Mouse (Mus musculus) large intestine, adult 2 months (tissue): ENCODE results near the gene Gpx4. TPM values are rescaled to one million over a fixed set of nuclear protein-coding genes. Genes with fewer than 3 reads are reported as not detected.
A peak's percentile ranks its signal among the peaks of the same experiment; 100 is the strongest.
"Not testable (repeated sequence)": the region's sequence is repeated elsewhere in the genome, so short reads cannot be mapped to it uniquely, and the experiment has no call there.

ENCODE experiments used
- DNase-seq: peaks from one replicate; pipeline ENCODE4 v3.0.0-alpha.2; 2012; ENCODE audit warnings: low read depth, low spot score
- WGBS: fragments of 180-500 bp; shearing (Covaris S2); methylation state at CpG from one replicate; pipeline ENCODE4 v1.1.7; 2018; 5-methylcytosine and 5-hydroxymethylcytosine counted together
- polyA plus RNA-seq: library from polyadenylated mRNA; depleted of rRNA; stranded (reverse); fragments of >200 nt; gene quantifications from 2 replicates; pipeline ENCODE4 v1.2.3, GENCODE M21; 2012

Gene Gpx4
- polyA plus RNA-seq, 1 experiment: 282 TPM

DNA sequence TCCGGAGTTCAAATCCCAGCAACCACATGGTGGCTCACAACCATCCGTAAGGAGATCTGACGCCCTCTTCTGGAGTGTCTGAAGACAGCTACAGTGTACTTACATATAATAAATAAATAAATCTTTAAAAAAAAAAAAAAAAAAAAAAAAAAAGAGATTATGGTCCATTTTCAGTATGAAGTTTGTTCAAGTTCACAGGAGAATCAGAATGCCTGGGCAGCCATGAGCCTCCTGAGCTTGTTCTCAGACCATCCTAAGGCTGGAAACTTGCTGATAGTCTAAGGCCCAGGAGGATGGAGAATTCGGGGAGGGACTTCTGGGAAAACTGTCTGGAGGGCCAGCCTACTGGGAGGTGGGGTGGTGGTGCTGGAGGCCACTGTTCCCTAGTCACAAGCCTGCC is 1.6 kb upstream of the Gpx4 start:
- WGBS: 72% methylated on average over 4 of the region's 4 CpGs
- not testable (repeated sequence) for DNase-seq

DNA sequence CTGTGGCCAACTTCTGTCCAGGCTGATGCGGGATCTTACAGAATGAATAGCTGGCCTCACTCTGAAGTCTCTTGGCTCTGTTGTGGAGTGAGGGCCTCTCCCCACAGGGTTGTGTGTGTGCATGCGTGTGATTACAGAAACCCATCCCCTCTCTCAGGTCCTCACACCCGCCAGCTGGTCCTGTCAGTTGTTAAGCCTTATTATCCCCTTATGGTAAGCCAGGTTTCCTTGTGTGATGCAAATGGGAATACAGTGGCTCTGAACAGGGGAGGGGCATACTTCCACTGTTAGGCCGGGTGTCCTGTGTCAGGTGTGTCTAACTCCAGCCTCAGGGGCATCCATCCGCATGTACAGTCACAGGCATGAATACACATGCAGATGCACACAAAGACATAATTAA is 1.2 kb upstream of the Gpx4 start:
- 89% methylated on average over 5 of the region's 5 CpGs for WGBS
- DNase-seq: no peak

DNA sequence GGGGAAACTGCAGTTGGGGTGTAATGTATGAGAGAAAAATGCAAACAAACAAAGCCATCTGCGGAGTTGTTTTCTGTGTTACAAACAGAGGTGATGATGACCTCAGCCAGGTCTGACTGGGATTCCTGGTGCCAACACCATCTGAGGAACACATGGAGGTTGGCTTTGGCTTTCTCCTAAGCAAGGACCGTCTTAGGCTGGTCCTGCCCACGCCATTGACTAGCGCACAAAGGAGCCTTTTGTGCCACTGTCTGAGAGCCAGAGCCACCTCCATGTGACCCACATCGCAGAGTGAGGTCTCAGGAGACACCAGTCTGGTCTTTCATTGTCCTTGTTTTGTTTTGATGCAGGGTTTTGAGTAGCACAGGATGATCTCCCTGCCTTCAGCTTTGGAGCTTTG is 1.4 kb downstream of the Gpx4 start:
- WGBS: 54% methylated on average over 5 of the region's 5 CpGs
- DNase-seq: no peak

DNA sequence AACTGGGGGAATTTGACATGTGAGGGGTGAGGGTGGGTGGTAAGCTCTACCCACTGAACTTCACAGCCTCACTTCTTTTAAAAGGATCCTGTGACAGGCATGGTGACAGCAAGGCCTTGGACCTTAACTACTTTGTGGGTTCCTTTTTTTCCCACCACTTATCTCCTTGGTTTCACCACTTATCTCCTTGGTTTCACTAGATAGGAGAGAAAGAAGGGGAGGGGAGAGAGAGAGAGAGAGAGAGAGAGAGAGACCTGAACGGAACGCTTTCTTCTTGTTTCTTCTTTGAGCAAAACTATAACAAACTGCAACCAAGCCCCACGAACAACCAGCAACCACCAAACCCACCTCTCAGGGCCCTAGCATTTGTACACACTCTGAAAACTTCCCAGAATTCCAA is 1.9 kb downstream of the Gpx4 start:
- no peak for DNase-seq
- WGBS: 84% methylated on average over 3 of the region's 3 CpGs

DNA sequence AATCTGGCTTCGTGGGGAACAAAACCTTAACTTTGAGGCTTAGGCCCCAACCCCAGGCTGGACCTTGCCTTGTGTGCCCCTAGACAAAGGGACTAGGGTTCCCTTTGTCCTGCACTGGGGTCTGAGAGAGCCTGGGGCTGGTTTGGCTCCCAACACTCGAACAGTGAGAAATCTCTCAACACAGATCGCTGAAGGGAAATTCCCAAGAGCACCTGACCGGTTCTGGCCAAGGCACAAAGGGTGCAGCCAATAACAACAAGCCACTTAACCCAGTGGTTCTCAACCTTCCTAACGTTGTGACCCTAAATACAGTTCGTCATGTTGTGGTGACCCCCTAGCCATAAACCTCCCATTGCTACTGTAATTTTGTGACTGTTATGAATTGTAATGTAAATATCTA is 3.3 kb downstream of the Gpx4 start:
- DNase-seq: no peak
- WGBS: 43% methylated on average over 6 of the region's 6 CpGs

DNA sequence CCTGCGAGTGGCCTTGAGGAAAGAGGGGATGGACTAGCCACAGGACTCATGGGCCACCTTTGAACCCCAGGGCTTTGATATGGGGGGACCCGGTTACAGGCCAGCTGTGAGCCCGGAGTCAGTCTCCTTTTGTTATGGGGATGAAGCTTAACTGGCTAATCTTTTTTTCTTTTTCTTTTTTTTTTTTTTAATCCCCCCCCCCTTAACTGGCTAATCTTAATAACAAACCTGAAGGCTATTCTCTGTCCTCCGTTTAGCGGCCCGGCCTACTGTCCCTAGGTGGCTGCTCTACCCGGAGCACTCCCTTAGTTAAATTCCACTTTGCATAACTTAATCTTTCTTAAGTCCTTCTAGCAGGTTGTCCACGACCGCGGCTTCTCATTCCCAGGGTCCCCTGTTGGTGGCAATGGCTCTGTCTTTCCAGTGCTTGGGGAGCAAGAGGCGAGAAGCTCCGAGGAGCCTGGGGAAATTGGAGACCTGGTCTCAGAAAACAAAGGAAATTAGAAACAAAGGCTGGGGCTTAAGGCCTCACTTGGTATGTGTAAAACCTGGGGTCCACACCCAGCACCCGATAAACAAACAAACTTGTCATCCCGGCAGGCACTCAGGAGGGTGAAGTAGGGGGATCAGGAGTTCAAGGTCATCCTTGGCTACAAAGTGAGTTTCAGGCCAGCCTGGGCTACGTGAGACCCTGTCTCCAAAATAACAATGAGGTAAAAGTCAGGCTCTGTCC is 4.1 kb downstream of the Gpx4 start:
- WGBS: 68% methylated on average over 15 of the region's 15 CpGs
- no peak for DNase-seq

- DNase-seq: no peak
- 39% methylated on average over 14 of the region's 14 CpGs for WGBS
Observed at GRCm38 (mm10) chr10:80051618-80052373, 4.8 kb downstream of the Gpx4 start.

GRCm38 (mm10) chr10:80052374-80052764 is 5.4 kb downstream of the Gpx4 start:
- DNase-seq: no peak
- 87% methylated on average over 5 of the region's 5 CpGs for WGBS

- under 1% methylated on average over 47 of the region's 47 CpGs for WGBS
- peak; percentile 93 for DNase-seq
Observed at GRCm38 (mm10) chr10:80053259-80053780, 6.4 kb downstream of the Gpx4 start.

GRCm38 (mm10) chr10:80053831-80054815 is 7.2 kb downstream of the Gpx4 start:
- WGBS: under 1% methylated on average over 76 of the region's 77 CpGs
- peak; percentile 50 for DNase-seq

GRCm38 (mm10) chr10:80054911-80055310 is 7.9 kb downstream of the Gpx4 start:
- DNase-seq: not testable (repeated sequence)
- WGBS: 5% methylated on average over 3 of the region's 3 CpGs

DNA sequence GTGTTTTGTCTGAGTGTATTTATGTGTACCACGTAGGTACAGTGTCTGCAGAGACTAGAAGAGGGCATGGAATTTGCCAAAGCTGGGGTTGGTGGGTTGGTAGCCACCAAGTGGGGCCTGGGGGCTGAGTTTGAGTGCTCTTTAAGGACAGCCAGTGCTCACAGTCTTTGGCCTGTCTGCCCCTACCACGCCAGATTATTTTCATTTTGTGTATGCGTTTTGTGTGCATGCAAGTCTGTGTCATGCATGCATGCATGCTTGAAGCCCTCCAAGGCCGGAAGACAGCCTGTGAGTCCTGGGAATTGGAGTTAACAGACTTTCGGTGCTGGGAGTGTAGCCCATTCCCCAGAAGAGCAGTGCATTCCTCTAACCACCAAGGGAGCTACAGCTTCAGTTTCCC is 8.4 kb downstream of the Gpx4 start:
- WGBS: 70% methylated on average over 5 of the region's 5 CpGs
- no peak for DNase-seq

- 64% methylated on average over 10 of the region's 10 CpGs for WGBS
- no peak for DNase-seq
Observed at GRCm38 (mm10) chr10:80055891-80056290, 8.9 kb downstream of the Gpx4 start.

GRCm38 (mm10) chr10:80056506-80056905 is 9.5 kb downstream of the Gpx4 start:
- 75% methylated on average over 4 of the region's 4 CpGs for WGBS
- DNase-seq: no peak

DNA sequence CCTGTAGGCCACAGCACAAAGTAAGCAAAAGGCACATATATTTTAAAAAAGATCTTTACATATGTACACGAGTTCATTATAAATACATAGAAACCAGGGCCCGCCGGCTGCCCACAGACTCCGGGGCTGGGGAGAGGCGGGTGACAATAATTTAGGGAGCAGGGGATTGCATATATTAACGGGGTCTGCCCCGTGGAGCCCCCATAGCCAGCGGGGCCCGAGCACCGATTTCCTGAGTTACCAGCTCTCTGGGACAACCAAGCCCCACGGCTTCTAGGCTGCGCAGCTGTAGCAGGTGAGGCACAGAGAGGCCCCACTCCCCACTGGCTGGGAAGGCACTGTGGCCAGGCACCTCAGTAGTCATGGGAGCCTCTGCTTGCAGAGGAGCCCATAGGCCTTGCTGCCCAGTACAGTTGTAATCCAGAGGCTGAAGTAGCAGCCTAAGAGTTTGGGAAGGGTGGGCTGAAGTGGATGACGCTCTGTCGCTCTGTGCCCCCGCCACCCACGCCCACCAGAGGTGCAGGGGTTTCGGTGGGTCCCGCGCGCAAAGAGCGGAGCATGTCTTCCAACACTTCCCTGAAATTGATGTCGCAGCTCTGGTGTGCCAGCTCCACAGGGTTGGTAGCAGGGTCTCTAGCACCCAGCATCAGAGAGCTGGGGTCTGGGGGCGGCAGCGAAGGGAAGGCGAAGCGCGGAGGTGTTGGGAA is 10.2 kb downstream of the Gpx4 start:
- 90% methylated on average over 27 of the region's 27 CpGs for WGBS

DNA sequence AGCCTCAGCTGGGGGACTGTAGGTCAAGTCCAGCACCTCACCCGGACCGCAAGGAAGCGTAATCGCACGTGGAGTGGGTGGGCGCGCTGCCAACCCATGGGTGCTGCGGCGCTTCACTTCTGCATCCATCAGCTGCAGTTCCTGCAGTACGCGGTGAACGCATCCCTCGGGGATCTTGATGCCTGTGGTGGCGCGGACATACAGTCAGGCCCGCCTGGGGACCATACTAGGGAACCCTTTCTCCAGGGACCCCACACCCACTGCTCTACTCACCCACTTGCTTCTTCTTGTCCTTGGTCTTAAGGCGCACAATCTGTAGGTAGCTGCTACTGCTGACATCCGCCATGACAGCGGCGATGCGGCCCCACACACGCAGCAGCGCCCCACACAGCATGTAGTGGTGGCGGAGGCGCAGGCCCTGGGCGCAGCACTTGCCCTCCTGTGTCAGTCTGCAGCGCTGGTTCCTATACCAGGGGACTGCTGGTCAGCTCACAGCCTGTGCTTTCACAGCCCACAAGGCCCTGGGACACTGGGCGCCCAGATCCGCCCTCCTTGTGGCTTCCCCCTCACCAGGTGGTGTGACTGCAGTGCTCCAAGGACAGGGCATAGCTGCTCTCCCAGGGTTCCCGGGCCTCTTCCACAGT is 10.8 kb downstream of the Gpx4 start:
- DNase-seq: no peak

More for the DNA sequence above, 10.2 kb downstream of the Gpx4 start:
- DNase-seq: no peak

DNA sequence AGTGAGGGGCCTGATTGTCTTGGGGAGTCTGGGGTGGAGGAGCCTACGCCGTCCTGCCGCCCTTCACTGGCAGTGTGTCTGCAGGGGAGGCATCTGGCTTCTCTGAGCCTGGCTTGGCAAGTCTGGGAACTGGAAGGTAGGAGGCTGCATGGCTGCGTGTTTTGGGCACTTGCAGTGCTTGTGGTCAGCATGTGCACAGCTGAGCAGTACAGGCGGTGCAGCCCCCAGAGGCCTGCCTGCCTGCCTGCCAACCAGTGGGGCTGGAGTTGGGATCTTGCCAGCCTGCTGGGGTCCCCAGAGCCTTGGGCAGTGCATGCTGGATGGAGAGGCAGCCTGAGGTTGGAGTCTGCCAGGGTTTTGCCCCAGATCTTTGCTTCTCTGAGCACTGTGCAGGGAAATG is 16.1 kb downstream of the Gpx4 start:
- no peak for DNase-seq
- WGBS: 94% methylated on average over 5 of the region's 5 CpGs

More for the DNA sequence above, 10.8 kb downstream of the Gpx4 start:
- 78% methylated on average over 30 of the region's 30 CpGs for WGBS

GRCm38 (mm10) chr10:80063877-80064650 is 17.1 kb downstream of the Gpx4 start:
- WGBS: 87% methylated on average over 23 of the region's 23 CpGs
- DNase-seq: no peak
